Mouse (Mus musculus): ENCODE measurements around the gene Arid5a. TPM values are rescaled to one million over a fixed set of nuclear protein-coding genes. Genes with fewer than 3 reads are reported as not detected.

Arid5a gene
- polyA plus RNA-seq, 1 experiment: 11.3 TPM

GRCm38 (mm10) chr1:36321164-36321563 is 13.6 kb downstream of the Arid5a start:
- Histone ChIP-seq H3K4me1 (ENCODE audit: control insufficient read depth, insufficient read depth, low read length) (no peaks in the 10 kb centered on the region), H3K27ac (ENCODE audit: insufficient read depth, low read length) (no peak overlapping the region), H3K4me3 (ENCODE audit: insufficient read depth, low read length) (no peak overlapping the region)
- TF ChIP-seq CTCF (IDR thresholded peaks at IDR 0.05; ENCODE audit: extremely low read depth, insufficient read depth, low read length) (no peak), POLR2A (IDR thresholded peaks at IDR 0.05; ENCODE audit: extremely low read depth, insufficient read depth, low read length) (no peak)

GRCm38 (mm10) chr1:36321829-36322573 is 14.5 kb downstream of the Arid5a start:
- TF ChIP-seq CTCF (IDR thresholded peaks at IDR 0.05; ENCODE audit: extremely low read depth, insufficient read depth, low read length) (peak; percentile 47), POLR2A (IDR thresholded peaks at IDR 0.05; ENCODE audit: extremely low read depth, insufficient read depth, low read length) (no peak)
- H3K4me1 ChIP-seq (ENCODE audit: control insufficient read depth, insufficient read depth, low read length): no peaks in the 10 kb centered on the region
- no peak overlapping the region for H3K27ac ChIP-seq (ENCODE audit: insufficient read depth, low read length)
- H3K4me3 ChIP-seq (ENCODE audit: insufficient read depth, low read length): no peak overlapping the region

DNA sequence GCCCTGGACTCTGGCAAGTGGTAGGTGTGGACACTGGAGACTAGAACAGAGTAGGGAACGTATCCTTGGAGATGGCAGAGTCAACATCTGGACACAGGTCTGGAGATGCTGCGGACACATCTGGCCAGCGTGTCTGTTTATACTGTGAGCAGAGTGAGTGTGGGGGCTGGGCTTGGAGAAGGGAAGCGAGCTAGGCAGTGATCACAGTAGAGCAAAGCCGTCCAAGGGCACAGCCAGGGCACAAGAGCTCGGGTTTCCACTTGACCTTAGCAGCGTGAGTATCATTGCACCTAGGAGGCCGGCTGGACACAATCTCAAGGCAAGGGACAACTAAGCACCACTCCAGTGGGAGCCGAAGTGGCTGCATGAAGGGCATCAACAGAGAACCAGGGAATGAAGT is 15.5 kb downstream of the Arid5a start:
- Histone ChIP-seq H3K4me3 (ENCODE audit: insufficient read depth, low read length) (no peak overlapping the region), H3K27ac (ENCODE audit: insufficient read depth, low read length) (no peak overlapping the region), H3K4me1 (ENCODE audit: control insufficient read depth, insufficient read depth, low read length) (no peaks in the 10 kb centered on the region)
- TF ChIP-seq POLR2A (IDR thresholded peaks at IDR 0.05; ENCODE audit: extremely low read depth, insufficient read depth, low read length) (no peak), CTCF (IDR thresholded peaks at IDR 0.05; ENCODE audit: extremely low read depth, insufficient read depth, low read length) (no peak)

GRCm38 (mm10) chr1:36323746-36324448 is 16.4 kb downstream of the Arid5a start:
- peak; percentile 81 for TF ChIP-seq CTCF (IDR thresholded peaks at IDR 0.05; ENCODE audit: extremely low read depth, insufficient read depth, low read length)
- TF ChIP-seq POLR2A (IDR thresholded peaks at IDR 0.05; ENCODE audit: extremely low read depth, insufficient read depth, low read length): no peak
- no peak overlapping the region for H3K27ac ChIP-seq (ENCODE audit: insufficient read depth, low read length)
- 0 out of 2 replicates have a peak, but pooled peaks cover 1% of the 10 kb centered on the region for H3K4me1 ChIP-seq (ENCODE audit: control insufficient read depth, insufficient read depth, low read length)
- H3K4me3 ChIP-seq (ENCODE audit: insufficient read depth, low read length): no peak overlapping the region

DNA sequence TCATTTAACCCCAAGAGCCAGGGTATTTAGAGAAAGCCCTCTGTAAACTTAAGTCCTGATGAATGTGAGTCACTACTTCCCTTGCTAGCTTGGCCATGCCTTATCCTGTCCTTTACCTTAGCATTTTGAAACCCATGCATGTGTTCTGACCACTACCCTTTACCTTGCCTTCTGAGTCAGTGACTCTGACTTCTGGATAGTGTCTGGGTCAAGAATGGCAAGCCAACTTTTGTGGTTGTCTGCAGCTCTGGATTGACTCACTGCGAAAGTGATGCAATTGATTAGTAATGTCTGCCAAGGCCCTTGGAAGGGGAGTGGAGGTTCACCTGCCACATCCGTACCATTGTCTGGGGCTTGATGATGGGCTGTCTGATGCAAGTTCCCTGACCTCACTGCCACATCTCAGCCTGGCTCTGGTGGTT is 18.4 kb downstream of the Arid5a start:
- no peak for TF ChIP-seq POLR2A (IDR thresholded peaks at IDR 0.05; ENCODE audit: extremely low read depth, insufficient read depth, low read length)
- no peak for TF ChIP-seq CTCF (IDR thresholded peaks at IDR 0.05; ENCODE audit: extremely low read depth, insufficient read depth, low read length)
- Histone ChIP-seq H3K27ac (ENCODE audit: insufficient read depth, low read length) (no peak overlapping the region), H3K4me1 (ENCODE audit: control insufficient read depth, insufficient read depth, low read length) (0 out of 2 replicates have a peak, but pooled peaks cover 1% of the 10 kb centered on the region), H3K4me3 (ENCODE audit: insufficient read depth, low read length) (no peak overlapping the region)

- no peak for TF ChIP-seq CTCF (IDR thresholded peaks at IDR 0.05; ENCODE audit: extremely low read depth, insufficient read depth, low read length)
- TF ChIP-seq POLR2A (IDR thresholded peaks at IDR 0.05; ENCODE audit: extremely low read depth, insufficient read depth, low read length): no peak
- 0 out of 2 replicates have a peak, but pooled peaks cover 1% of the 10 kb centered on the region for H3K4me1 ChIP-seq (ENCODE audit: control insufficient read depth, insufficient read depth, low read length)
- H3K4me3 ChIP-seq (ENCODE audit: insufficient read depth, low read length): no peak overlapping the region
- no peak overlapping the region for H3K27ac ChIP-seq (ENCODE audit: insufficient read depth, low read length)
Measured at GRCm38 (mm10) chr1:36326815-36327214, 19.3 kb downstream of the Arid5a start.

GRCm38 (mm10) chr1:36331743-36332142 is 24.2 kb downstream of the Arid5a start:
- Histone ChIP-seq H3K27ac (ENCODE audit: insufficient read depth, low read length) (no peak overlapping the region), H3K4me3 (ENCODE audit: insufficient read depth, low read length) (no peak overlapping the region), H3K4me1 (ENCODE audit: control insufficient read depth, insufficient read depth, low read length) (peaks cover 1% of the 10 kb centered on the region; the same call in 1 of the 2 replicates)
- TF ChIP-seq POLR2A (IDR thresholded peaks at IDR 0.05; ENCODE audit: extremely low read depth, insufficient read depth, low read length) (no peak), CTCF (IDR thresholded peaks at IDR 0.05; ENCODE audit: extremely low read depth, insufficient read depth, low read length) (no peak)

GRCm38 (mm10) chr1:36332955-36333887 is 25.7 kb downstream of the Arid5a start:
- Histone ChIP-seq H3K4me1 (ENCODE audit: control insufficient read depth, insufficient read depth, low read length) (peaks cover 1% of the 10 kb centered on the region; the same call in 1 of the 2 replicates), H3K27ac (ENCODE audit: insufficient read depth, low read length) (no peak overlapping the region), H3K4me3 (ENCODE audit: insufficient read depth, low read length) (no peak overlapping the region)
- no peak for TF ChIP-seq POLR2A (IDR thresholded peaks at IDR 0.05; ENCODE audit: extremely low read depth, insufficient read depth, low read length)

GRCm38 (mm10) chr1:36342547-36342946 is 35.0 kb downstream of the Arid5a start:
- TF ChIP-seq CTCF (IDR thresholded peaks at IDR 0.05; ENCODE audit: extremely low read depth, insufficient read depth, low read length) (no peak), POLR2A (IDR thresholded peaks at IDR 0.05; ENCODE audit: extremely low read depth, insufficient read depth, low read length) (no peak)
- H3K4me1 ChIP-seq (ENCODE audit: control insufficient read depth, insufficient read depth, low read length): no peaks in the 10 kb centered on the region
- H3K4me3 ChIP-seq (ENCODE audit: insufficient read depth, low read length): no peak overlapping the region
- no peak overlapping the region for H3K27ac ChIP-seq (ENCODE audit: insufficient read depth, low read length)

Measured in cortical plate, adult 2 months (tissue).